Mouse (Mus musculus): ENCODE measurements around the gene Gm38392. TPM values are rescaled to one million over a fixed set of nuclear protein-coding genes. Genes with fewer than 3 reads are reported as not detected.

Gene Gm38392
- polyA plus RNA-seq, 1 experiment from 2014 or later, result not detected

DNA sequence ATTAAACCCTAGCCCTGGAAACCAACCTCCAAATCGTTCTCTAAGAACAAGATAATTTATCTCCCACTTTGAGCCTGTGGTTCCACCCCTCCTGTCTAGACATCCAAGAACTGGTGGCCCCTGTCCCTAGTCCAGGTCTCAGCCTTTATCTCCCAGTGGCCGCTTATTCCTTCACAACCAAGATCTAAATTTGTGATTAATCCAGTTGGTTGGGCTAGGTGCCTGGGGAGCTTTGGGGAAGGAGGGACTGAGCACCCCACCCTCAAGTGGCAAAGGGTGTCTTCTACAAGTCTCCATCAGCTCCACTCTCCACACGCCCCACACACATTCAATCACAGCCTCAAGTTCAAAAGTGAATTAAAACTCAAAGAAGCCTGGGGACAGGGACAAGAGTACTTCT, 80.5 kb downstream of the Gm38392 start:
- peak overlapping the region; percentile 86 for H3K27ac ChIP-seq
- H3K27me3 ChIP-seq (ENCODE audit: insufficient read depth, poor library complexity, severe bottlenecking), result peaks cover 100% of the 10 kb centered on the region
- H3K4me3 ChIP-seq, result peak overlapping the region; percentile 48
- DNase-seq (ENCODE audit: low spot score), result peak; percentile 31
- peaks cover 71% of the 10 kb centered on the region for H3K4me1 ChIP-seq (replicated peaks)
- WGBS, result 4% methylated on average over 3 of the region's 3 CpGs
- no peaks in the 10 kb centered on the region for H3K9me3 ChIP-seq
- no peaks in the 10 kb centered on the region for H3K36me3 ChIP-seq

- H3K9me3 ChIP-seq, result no peaks in the 10 kb centered on the region
- H3K27me3 ChIP-seq (ENCODE audit: insufficient read depth, poor library complexity, severe bottlenecking), result peaks cover 100% of the 10 kb centered on the region
- peaks cover 78% of the 10 kb centered on the region for H3K4me1 ChIP-seq (replicated peaks)
- peak overlapping the region; percentile 86 for H3K27ac ChIP-seq
- 2% methylated on average over 8 of the region's 8 CpGs for WGBS
- peak overlapping the region; percentile 48 for H3K4me3 ChIP-seq
- no peaks in the 10 kb centered on the region for H3K36me3 ChIP-seq
- DNase-seq (ENCODE audit: low spot score), result peak; percentile 43
Measured at GRCm38 (mm10) chr3:88205563-88206491, 81.2 kb downstream of the Gm38392 start.

DNA sequence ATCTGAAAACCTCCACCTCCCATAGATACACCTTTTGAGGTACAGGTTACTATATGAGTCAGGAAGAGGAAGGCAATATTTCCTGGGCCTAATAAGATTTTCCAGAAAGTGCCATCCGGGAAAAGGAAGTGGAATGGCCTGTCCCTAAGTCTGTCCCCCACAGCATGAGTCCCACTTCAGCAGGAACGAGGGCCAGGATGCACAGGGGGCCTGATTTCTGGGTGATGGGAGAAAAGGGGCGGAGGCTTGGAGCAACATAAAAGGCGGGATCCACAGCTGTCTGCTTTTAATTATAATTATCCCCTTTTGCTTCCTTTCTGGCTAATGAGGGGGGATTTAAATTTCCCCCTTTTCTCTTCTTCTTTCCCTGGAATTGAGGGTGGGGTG, 81.8 kb downstream of the Gm38392 start:
- Histone ChIP-seq H3K36me3 (no peaks in the 10 kb centered on the region), H3K27me3 (ENCODE audit: insufficient read depth, poor library complexity, severe bottlenecking) (peaks cover 100% of the 10 kb centered on the region), H3K9me3 (no peaks in the 10 kb centered on the region), H3K4me1 (replicated peaks) (peaks cover 84% of the 10 kb centered on the region), H3K4me3 (peak overlapping the region; percentile 34), H3K27ac (peak overlapping the region; percentile 86)
- DNase-seq (ENCODE audit: low spot score), result no peak
- 6% methylated on average over 4 of the region's 4 CpGs for WGBS

- peaks cover 84% of the 10 kb centered on the region for H3K4me1 ChIP-seq (replicated peaks)
- 14% methylated on average over 1 of the region's 1 CpGs for WGBS
- H3K27me3 ChIP-seq (ENCODE audit: insufficient read depth, poor library complexity, severe bottlenecking), result peaks cover 100% of the 10 kb centered on the region
- DNase-seq (ENCODE audit: low spot score), result no peak
- H3K36me3 ChIP-seq, result no peaks in the 10 kb centered on the region
- H3K27ac ChIP-seq, result peak overlapping the region; percentile 86
- no peaks in the 10 kb centered on the region for H3K9me3 ChIP-seq
- no peak overlapping the region for H3K4me3 ChIP-seq
Measured at GRCm38 (mm10) chr3:88204751-88205150, 82.3 kb downstream of the Gm38392 start.

DNA sequence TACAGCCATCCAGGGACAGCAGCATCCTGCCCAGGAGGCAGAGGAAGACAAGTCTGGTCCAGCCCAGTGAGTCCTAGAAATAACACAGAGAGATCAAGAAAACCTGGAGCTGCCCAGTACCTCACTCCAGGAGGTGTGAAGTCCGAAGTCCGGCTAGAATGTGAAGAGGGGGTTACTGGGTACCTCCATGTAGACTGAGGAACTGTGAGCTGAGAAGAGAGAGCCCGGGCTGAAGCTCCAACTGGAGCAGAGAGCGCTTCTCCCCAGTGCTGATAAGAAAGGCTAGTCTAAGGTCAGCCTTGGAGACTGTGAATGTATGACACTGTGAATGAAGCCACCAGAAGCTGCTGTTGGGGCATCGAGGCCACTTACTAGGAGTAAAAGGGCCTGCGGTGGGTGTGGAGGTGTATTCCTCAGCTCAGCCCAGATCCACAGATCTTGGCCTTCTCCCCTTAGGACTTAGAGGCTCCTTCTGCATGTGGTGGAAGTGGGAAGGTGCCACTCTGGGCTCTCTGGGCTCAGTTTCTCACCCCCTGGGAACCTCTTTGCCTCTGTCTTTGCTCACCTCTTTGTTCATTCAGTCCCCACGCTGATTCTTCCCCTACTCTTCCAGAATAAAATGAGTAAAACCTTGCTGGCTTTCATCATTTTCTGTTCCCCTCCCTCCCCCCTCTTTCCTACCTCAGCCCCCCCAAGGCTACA, 82.9 kb downstream of the Gm38392 start:
- Histone ChIP-seq H3K27me3 (ENCODE audit: insufficient read depth, poor library complexity, severe bottlenecking) (peaks cover 100% of the 10 kb centered on the region), H3K27ac (peak overlapping the region; percentile 86), H3K4me1 (replicated peaks) (peaks cover 78% of the 10 kb centered on the region), H3K36me3 (no peaks in the 10 kb centered on the region), H3K4me3 (no peak overlapping the region), H3K9me3 (no peaks in the 10 kb centered on the region)
- WGBS, result 3% methylated on average over 7 of the region's 7 CpGs
- DNase-seq (ENCODE audit: low spot score), result no peak

- Histone ChIP-seq H3K4me3 (no peak overlapping the region), H3K9me3 (no peaks in the 10 kb centered on the region), H3K27ac (peak overlapping the region; percentile 86; the same call in 1 of the 2 replicates), H3K27me3 (ENCODE audit: insufficient read depth, poor library complexity, severe bottlenecking) (peaks cover 100% of the 10 kb centered on the region), H3K36me3 (no peaks in the 10 kb centered on the region), H3K4me1 (replicated peaks) (peaks cover 84% of the 10 kb centered on the region)
- 12% methylated on average over 5 of the region's 5 CpGs for WGBS
- no peak for DNase-seq (ENCODE audit: low spot score)
Measured at GRCm38 (mm10) chr3:88203456-88203855, 83.6 kb downstream of the Gm38392 start.

DNA sequence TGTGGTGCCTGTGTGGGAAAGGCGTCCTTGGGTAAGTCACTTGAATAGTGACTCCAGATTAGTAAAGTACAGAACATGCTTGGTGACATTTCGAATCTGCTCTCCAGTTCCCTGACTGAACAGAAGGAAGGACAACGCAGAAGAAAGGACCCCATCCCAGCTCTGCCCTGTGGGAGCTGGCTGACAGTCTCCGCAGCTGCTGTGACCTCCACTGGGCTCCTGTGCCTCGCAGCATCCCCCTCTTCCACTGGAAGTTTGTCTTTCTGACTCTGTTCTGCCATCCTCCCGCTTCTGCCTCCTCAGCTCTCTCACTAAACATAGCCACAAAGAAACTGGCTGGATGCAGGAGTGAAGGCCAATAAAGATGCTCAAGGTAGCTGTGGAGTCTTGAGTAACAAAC, 84.0 kb downstream of the Gm38392 start:
- DNase-seq (ENCODE audit: low spot score), result peak; percentile 25
- Histone ChIP-seq H3K4me3 (no peak overlapping the region), H3K4me1 (replicated peaks) (peaks cover 84% of the 10 kb centered on the region), H3K27me3 (ENCODE audit: insufficient read depth, poor library complexity, severe bottlenecking) (peaks cover 100% of the 10 kb centered on the region), H3K36me3 (no peaks in the 10 kb centered on the region), H3K9me3 (no peaks in the 10 kb centered on the region), H3K27ac (peak overlapping the region; percentile 72; the same call in 1 of the 2 replicates)
- WGBS, result 4% methylated on average over 6 of the region's 6 CpGs

DNA sequence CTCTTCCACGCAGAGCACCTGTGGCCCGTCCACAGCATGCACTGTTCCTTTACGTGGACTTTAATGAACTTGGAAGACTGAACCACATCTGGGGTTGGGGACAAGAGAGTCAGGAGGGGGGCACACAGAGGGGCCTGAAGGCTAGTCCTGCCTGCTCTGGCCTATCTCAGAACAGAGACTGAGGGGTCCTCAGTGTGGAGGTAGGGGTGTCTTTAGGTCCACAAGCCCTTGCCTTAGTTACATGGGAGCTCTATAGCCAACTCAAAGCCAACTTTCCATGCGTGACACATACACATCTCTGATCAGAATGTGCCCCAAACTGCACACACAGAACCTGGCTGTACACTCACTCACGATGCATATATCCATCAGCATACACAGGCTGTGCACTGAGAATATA, 85.4 kb downstream of the Gm38392 start:
- peak overlapping the region; percentile 56; the same call in 1 of the 2 replicates for H3K27ac ChIP-seq
- H3K4me3 ChIP-seq, result peak overlapping the region; percentile 49; the same call in 1 of the 2 replicates
- 10% methylated on average over 5 of the region's 5 CpGs for WGBS
- peak; percentile 25 for DNase-seq (ENCODE audit: low spot score)
- H3K4me1 ChIP-seq (replicated peaks), result peaks cover 81% of the 10 kb centered on the region
- peaks cover 100% of the 10 kb centered on the region for H3K27me3 ChIP-seq (ENCODE audit: insufficient read depth, poor library complexity, severe bottlenecking)
- no peaks in the 10 kb centered on the region for H3K9me3 ChIP-seq
- H3K36me3 ChIP-seq, result no peaks in the 10 kb centered on the region

DNA sequence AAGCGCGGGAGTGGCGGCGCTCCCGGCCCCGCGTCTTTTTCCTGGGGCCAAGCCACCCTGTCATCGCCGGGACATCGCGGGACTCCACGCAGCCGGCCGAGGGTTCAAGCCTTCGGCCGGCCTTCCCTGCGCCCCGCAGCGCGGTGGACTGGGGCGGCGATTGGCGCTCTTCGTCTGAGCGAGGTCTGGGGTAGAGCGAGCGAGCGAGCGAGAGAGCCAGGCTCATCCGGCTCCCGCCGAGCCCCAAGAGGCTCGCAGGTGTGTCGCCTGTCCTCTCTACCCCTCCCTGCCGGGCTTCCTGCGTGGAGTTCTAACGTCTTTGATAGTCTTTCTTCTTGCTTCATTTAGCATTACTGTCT, 86.1 kb downstream of the Gm38392 start:
- Histone ChIP-seq H3K27ac (peak overlapping the region; percentile 84), H3K4me1 (replicated peaks) (peaks cover 75% of the 10 kb centered on the region), H3K4me3 (peak overlapping the region; percentile 49), H3K27me3 (ENCODE audit: insufficient read depth, poor library complexity, severe bottlenecking) (peaks cover 100% of the 10 kb centered on the region), H3K9me3 (no peaks in the 10 kb centered on the region), H3K36me3 (no peaks in the 10 kb centered on the region)
- DNase-seq (ENCODE audit: low spot score), result no peak
- WGBS, result under 1% methylated on average over 37 of the region's 37 CpGs

- under 1% methylated on average over 61 of the region's 61 CpGs for WGBS
- peaks cover 100% of the 10 kb centered on the region for H3K27me3 ChIP-seq (ENCODE audit: insufficient read depth, poor library complexity, severe bottlenecking)
- no peaks in the 10 kb centered on the region for H3K9me3 ChIP-seq
- peak overlapping the region; percentile 49 for H3K4me3 ChIP-seq
- DNase-seq (ENCODE audit: low spot score), result peak; percentile 71
- H3K4me1 ChIP-seq (replicated peaks), result peaks cover 71% of the 10 kb centered on the region
- peak overlapping the region; percentile 84 for H3K27ac ChIP-seq
- no peaks in the 10 kb centered on the region for H3K36me3 ChIP-seq
Measured at GRCm38 (mm10) chr3:88200161-88200971, 86.6 kb downstream of the Gm38392 start.

DNA sequence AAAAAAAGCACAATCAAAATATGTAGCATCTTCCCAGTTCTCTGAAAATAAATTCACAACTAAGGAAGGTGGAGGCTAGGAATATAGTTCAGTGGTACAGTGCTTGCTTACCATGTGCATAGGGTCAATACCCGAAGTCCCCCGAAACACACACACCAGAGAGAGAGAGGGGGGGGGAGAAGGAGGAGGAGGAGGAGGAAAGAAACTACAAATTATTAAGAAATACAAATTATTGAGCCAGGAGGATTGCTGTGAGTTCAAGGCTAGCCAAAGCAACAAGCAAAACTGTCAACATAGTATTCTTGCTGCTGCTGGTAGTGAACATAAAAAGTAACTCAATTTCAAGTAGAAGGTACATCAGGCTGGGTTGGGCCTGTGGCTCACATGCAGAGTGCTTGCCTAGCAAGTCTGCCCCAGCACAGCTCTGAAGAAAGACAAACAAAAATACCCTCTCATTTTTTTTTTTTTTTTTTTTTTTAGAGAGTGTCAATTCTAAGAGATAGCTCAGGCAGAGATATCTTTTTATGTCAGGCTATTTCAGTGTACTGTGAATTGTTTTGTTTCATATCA, 87.4 kb downstream of the Gm38392 start:
- WGBS, result 22% methylated on average over 2 of the region's 2 CpGs
- DNase-seq (ENCODE audit: low spot score), result no peak
- peaks cover 64% of the 10 kb centered on the region for H3K4me1 ChIP-seq (replicated peaks)
- no peak overlapping the region; the same call in 1 of the 2 replicates for H3K27ac ChIP-seq
- H3K4me3 ChIP-seq, result peak overlapping the region; percentile 49; the same call in 1 of the 2 replicates
- H3K9me3 ChIP-seq, result no peaks in the 10 kb centered on the region
- peaks cover 100% of the 10 kb centered on the region for H3K27me3 ChIP-seq (ENCODE audit: insufficient read depth, poor library complexity, severe bottlenecking)
- H3K36me3 ChIP-seq, result no peaks in the 10 kb centered on the region

DNA sequence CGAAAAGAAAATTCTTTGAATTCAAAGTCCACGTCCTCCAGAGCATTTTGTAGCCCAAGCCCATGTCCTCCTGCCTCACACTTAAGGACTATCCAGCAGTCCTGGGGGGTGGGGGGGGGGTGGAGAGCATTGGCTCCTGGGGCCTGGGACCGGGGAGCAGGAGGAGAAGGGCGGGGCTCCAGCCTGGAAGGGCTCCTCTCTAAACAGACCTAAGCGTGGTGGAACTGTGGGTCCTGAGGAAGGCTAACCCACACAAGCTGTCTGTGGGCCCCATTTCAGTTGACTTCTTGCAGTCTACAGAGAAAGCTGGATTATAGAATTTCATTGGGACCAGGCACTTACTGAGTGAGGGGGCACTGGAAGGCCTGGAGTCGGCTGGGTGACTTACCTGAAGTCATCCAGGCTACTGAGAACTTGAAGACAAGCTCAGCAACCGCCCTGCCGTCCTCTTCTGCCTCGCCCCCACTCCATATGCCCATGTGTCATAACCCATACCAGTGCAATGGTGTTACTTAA, 88.4 kb downstream of the Gm38392 start:
- Histone ChIP-seq H3K4me3 (peak overlapping the region; percentile 29), H3K4me1 (replicated peaks) (peaks cover 53% of the 10 kb centered on the region), H3K9me3 (peaks cover 3% of the 10 kb centered on the region; the same call in 1 of the 2 replicates), H3K36me3 (no peaks in the 10 kb centered on the region), H3K27ac (peak overlapping the region; percentile 57; the same call in 1 of the 2 replicates), H3K27me3 (ENCODE audit: insufficient read depth, poor library complexity, severe bottlenecking) (peaks cover 100% of the 10 kb centered on the region)
- WGBS, result 3% methylated on average over 9 of the region's 9 CpGs
- DNase-seq (ENCODE audit: low spot score), result no peak
